Mouse (Mus musculus): Measurements from ENCODE around the gene Gm21992.

Gene Gm21992

GRCm38 (mm10) chr19:4755565-4756192 lies 55.7 kb downstream of the Gm21992 start:
- in situ Hi-C loops (cut with MboI, MseI), result loop anchor here (5.0 kb wide), 2 partner anchors 37 to 152 kb away; partner anchors contain the start of genes Rbm4 (in 2 of the 2) and Bbs1 (in 1 of the 2)

- in situ Hi-C loops (cut with MboI, MseI), result no loop called here
Measured at GRCm38 (mm10) chr19:4749975-4750374, 61.4 kb downstream of the Gm21992 start.

- in situ Hi-C loops (cut with MboI, MseI), result no loop called here
Measured at GRCm38 (mm10) chr19:4748493-4748892, 62.9 kb downstream of the Gm21992 start.

- in situ Hi-C loops (cut with MboI, MseI), result no loop called here
Measured at GRCm38 (mm10) chr19:4747631-4748312, 63.6 kb downstream of the Gm21992 start.

- in situ Hi-C loops (cut with MboI, MseI), result no loop called here
Measured at GRCm38 (mm10) chr19:4746611-4747010, 64.8 kb downstream of the Gm21992 start.

GRCm38 (mm10) chr19:4745681-4746080 lies 65.7 kb downstream of the Gm21992 start:
- in situ Hi-C loops (cut with MboI, MseI), result no loop called here

GRCm38 (mm10) chr19:4745057-4745456 lies 66.4 kb downstream of the Gm21992 start:
- in situ Hi-C loops (cut with MboI, MseI), result no loop called here

- in situ Hi-C loops (cut with MboI, MseI), result loop anchor here (5.0 kb wide), 1 partner anchor 97 kb away; no protein-coding TSS in a partner anchor
Measured at GRCm38 (mm10) chr19:4744026-4744425, 67.4 kb downstream of the Gm21992 start.

- in situ Hi-C loops (cut with MboI, MseI), result loop anchor here (5.0 kb wide), 1 partner anchor 96 kb away; no protein-coding TSS in a partner anchor
Measured at GRCm38 (mm10) chr19:4743524-4743923, 67.9 kb downstream of the Gm21992 start.

- in situ Hi-C loops (cut with MboI, MseI), result loop anchor here (5.0 kb wide), 1 partner anchor 95 kb away; no protein-coding TSS in a partner anchor
Measured at GRCm38 (mm10) chr19:4742229-4742628, 69.2 kb downstream of the Gm21992 start.

GRCm38 (mm10) chr19:4741482-4741881 lies 69.9 kb downstream of the Gm21992 start:
- in situ Hi-C loops (cut with MboI, MseI), result loop anchor here (5.0 kb wide), 1 partner anchor 94 kb away; no protein-coding TSS in a partner anchor

- in situ Hi-C loops (cut with MboI, MseI), result loop anchor here (5.0 kb wide), 1 partner anchor 92 kb away; no protein-coding TSS in a partner anchor
Measured at GRCm38 (mm10) chr19:4739762-4740161, 71.7 kb downstream of the Gm21992 start.

- in situ Hi-C loops (cut with MboI, MseI), result no loop called here
Measured at GRCm38 (mm10) chr19:4739053-4739452, 72.4 kb downstream of the Gm21992 start.

- in situ Hi-C loops (cut with MboI, MseI), result no loop called here
Measured at GRCm38 (mm10) chr19:4737866-4738265, 73.5 kb downstream of the Gm21992 start.

GRCm38 (mm10) chr19:4733052-4733451 lies 78.4 kb downstream of the Gm21992 start:
- in situ Hi-C loops (cut with MboI, MseI), result no loop called here

- in situ Hi-C loops (cut with MboI, MseI), result no loop called here
Measured at GRCm38 (mm10) chr19:4729186-4729585, 82.2 kb downstream of the Gm21992 start.

- in situ Hi-C loops (cut with MboI, MseI), result no loop called here
Measured at GRCm38 (mm10) chr19:4720671-4721244, 90.7 kb downstream of the Gm21992 start.

GRCm38 (mm10) chr19:4720112-4720511 lies 91.3 kb downstream of the Gm21992 start:
- in situ Hi-C loops (cut with MboI, MseI), result no loop called here

GRCm38 (mm10) chr19:4719351-4719764 lies 92.1 kb downstream of the Gm21992 start:
- in situ Hi-C loops (cut with MboI, MseI), result no loop called here

GRCm38 (mm10) chr19:4718716-4719115 lies 92.7 kb downstream of the Gm21992 start:
- in situ Hi-C loops (cut with MboI, MseI), result no loop called here

GRCm38 (mm10) chr19:4717281-4717680 lies 94.1 kb downstream of the Gm21992 start:
- in situ Hi-C loops (cut with MboI, MseI), result no loop called here

GRCm38 (mm10) chr19:4716756-4717155 lies 94.7 kb downstream of the Gm21992 start:
- in situ Hi-C loops (cut with MboI, MseI), result no loop called here

Data from T-helper 17 cell (primary cell).